Mouse (Mus musculus): ENCODE measurements around the gene Ankmy1.

DNA sequence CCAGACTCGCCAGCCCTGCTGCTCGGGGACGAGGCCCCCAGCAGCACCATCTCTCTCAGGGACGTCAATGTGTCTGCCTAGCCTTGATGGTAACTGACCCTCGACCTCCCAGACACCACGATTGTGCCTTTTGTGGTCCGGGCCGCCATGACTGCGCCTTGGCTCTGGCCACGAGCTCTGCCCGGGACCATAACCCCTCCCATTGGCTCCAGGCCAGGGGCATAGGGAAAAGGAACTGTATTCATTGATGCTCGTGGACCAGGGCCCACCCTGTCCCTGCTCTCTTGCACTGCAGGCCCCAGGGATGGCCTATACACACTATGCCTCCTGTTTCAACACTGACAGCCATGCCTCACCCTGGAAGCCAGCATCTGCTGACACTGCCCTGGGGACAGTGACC is 17.1 kb upstream of the Ankmy1 start:
- no peak for TF ChIP-seq POLR2A (IDR thresholded peaks at IDR 0.05; ENCODE audit: borderline replicate concordance, low read depth, low read length)
- no peak for TF ChIP-seq CTCF (IDR thresholded peaks at IDR 0.05; ENCODE audit: low read depth, low read length)
